Mouse (Mus musculus): Measurements from ENCODE around the gene Asb1.

The Asb1 gene

GRCm38 (mm10) chr1:91540271-91540826 is at the start of gene Asb1:
Gene Asb1 (plus strand): TSS chr1:91540544.
- DNase-seq (ENCODE audit: low spot score in 2 of 2) = peak; percentile 80 to 89

GRCm38 (mm10) chr1:91492740-91493139 is 47.6 kb upstream of the Asb1 start:
- DNase-seq (ENCODE audit: low spot score in 2 of 2) = no peak

- peak in 1 of 2 experiments; percentile 9 for DNase-seq (ENCODE audit: low spot score in 2 of 2)
Observed at GRCm38 (mm10) chr1:91493938-91494337, 46.4 kb upstream of the Asb1 start.

GRCm38 (mm10) chr1:91494457-91495140 is 45.7 kb upstream of the Asb1 start, which contains the start of gene Traf3ip1:
Gene Traf3ip1 (plus strand): TSS chr1:91494647.
- peak; percentile 81 to 93 for DNase-seq (ENCODE audit: low spot score in 2 of 2)

GRCm38 (mm10) chr1:91495321-91495720 is 45.0 kb upstream of the Asb1 start:
- no peak for DNase-seq (ENCODE audit: low spot score in 2 of 2)

GRCm38 (mm10) chr1:91498579-91498978 is 41.8 kb upstream of the Asb1 start:
- no peak for DNase-seq (ENCODE audit: low spot score in 2 of 2)

GRCm38 (mm10) chr1:91504615-91505014 is 35.7 kb upstream of the Asb1 start:
- no peak for DNase-seq (ENCODE audit: low spot score in 2 of 2)

- DNase-seq (ENCODE audit: low spot score in 2 of 2) = peak in 1 of 2 experiments; percentile 21
Observed at GRCm38 (mm10) chr1:91514916-91515315, 25.4 kb upstream of the Asb1 start.

- no peak for DNase-seq (ENCODE audit: low spot score in 2 of 2)
Observed at GRCm38 (mm10) chr1:91515642-91516041, 24.7 kb upstream of the Asb1 start.

GRCm38 (mm10) chr1:91523759-91524158 is 16.6 kb upstream of the Asb1 start:
- peak; percentile 46 to 70 for DNase-seq (ENCODE audit: low spot score in 2 of 2)

GRCm38 (mm10) chr1:91525838-91526237 is 14.5 kb upstream of the Asb1 start:
- peak in 1 of 2 experiments; percentile 58 for DNase-seq (ENCODE audit: low spot score in 2 of 2)

- no peak for DNase-seq (ENCODE audit: low spot score in 2 of 2)
Observed at GRCm38 (mm10) chr1:91530166-91530565, 10.2 kb upstream of the Asb1 start.

GRCm38 (mm10) chr1:91532243-91532642 is 8.1 kb upstream of the Asb1 start:
- DNase-seq (ENCODE audit: low spot score in 2 of 2) = no peak

GRCm38 (mm10) chr1:91532892-91533291 is 7.5 kb upstream of the Asb1 start:
- DNase-seq (ENCODE audit: low spot score in 2 of 2) = no peak

GRCm38 (mm10) chr1:91533483-91533882 is 6.9 kb upstream of the Asb1 start:
- DNase-seq (ENCODE audit: low spot score in 2 of 2) = no peak

GRCm38 (mm10) chr1:91533961-91534723 is 6.2 kb upstream of the Asb1 start:
- DNase-seq (ENCODE audit: low spot score in 2 of 2) = no peak

- DNase-seq (ENCODE audit: low spot score in 2 of 2) = no peak
Observed at GRCm38 (mm10) chr1:91537786-91538569, 2.4 kb upstream of the Asb1 start.

GRCm38 (mm10) chr1:91538570-91538929 is 1.8 kb upstream of the Asb1 start:
- no peak for DNase-seq (ENCODE audit: low spot score in 2 of 2)

- no peak for DNase-seq (ENCODE audit: low spot score in 2 of 2)
Observed at GRCm38 (mm10) chr1:91539246-91539645, 1.1 kb upstream of the Asb1 start.

- DNase-seq (ENCODE audit: low spot score in 2 of 2) = no peak
Observed at GRCm38 (mm10) chr1:91539704-91540270, 557 bp upstream of the Asb1 start.

- DNase-seq (ENCODE audit: low spot score in 2 of 2) = no peak
Observed at GRCm38 (mm10) chr1:91541042-91541592, 773 bp downstream of the Asb1 start.
